In genomic region chr14:33991971-33992370, GRCm38 (mm10) we compare ENCODE assay signal across 41 mouse cellular contexts. TPM values are rescaled to one million over a fixed set of nuclear protein-coding genes. Genes with fewer than 3 reads are reported as not detected.
DNase-seq lines count a peak whose midpoint lies in the region; ATAC-seq and TF ChIP-seq lines count a peak whose summit lies in the region.
"Had no signal": no experiment of that assay in that cellular context is flagged by ENCODE, and none has a peak within 500 bp of the region (broad histone marks: within the 10 kb centered on the region; RNA-seq: fewer than 3 reads in every experiment).

No protein-coding gene starts in this region.

- H3K27ac ChIP-seq in cerebellum, adult 2 months (ENCODE audit: insufficient read depth, low read length), result no peak overlapping the region
- no peak overlapping the region for H3K27ac ChIP-seq in midbrain, embryonic 14.5 days (replicated peaks; ENCODE audit: low read depth, low read length)
- no peak overlapping the region for H3K27ac ChIP-seq in forebrain, embryonic 16.5 days (ENCODE audit: low read length)
- H3K27ac ChIP-seq: embryonic facial prominence, embryonic 10.5 days; embryonic facial prominence, embryonic 15.5 days; heart, adult 2 months; limb, embryonic 15.5 days; liver, embryonic 13.5 days had no signal

- peak; percentile 15 for DNase-seq in urinary bladder, adult 2 months (ENCODE audit: low spot score)
- no peak for DNase-seq in urinary bladder, postnatal 36 days (ENCODE audit: low spot score in 2 of 2)
- DNase-seq in cerebellum, adult 2 months, result peak; percentile 81 to 89
- DNase-seq in cerebellum, postnatal 14 days, result peak; percentile 83 to 89
- DNase-seq in midbrain, embryonic 14.5 days, result no peak
- no peak for DNase-seq in gastrocnemius, adult 8-10 months (ENCODE audit: low spot score in 2 of 2)
- DNase-seq: adrenal gland, postnatal 25 days; gastrocnemius, postnatal 36 days; heart, adult 2 months; heart, postnatal 14 days; kidney, adult 2 months; kidney, postnatal 4 days; layer of hippocampus, postnatal 36 days; left cerebral cortex, postnatal 4 days; liver, embryonic 13.5 days; lung, adult 18-20 months; lung, postnatal 14 days; right cerebral cortex, postnatal 25 days; spleen, adult 18-20 months; thymus, postnatal 4 days had no signal

- TF ChIP-seq CTCF in cerebellum, adult 2 months (IDR thresholded peaks at IDR 0.05; ENCODE audit: borderline replicate concordance, insufficient read depth, low read depth, low read length), result no peak

- no peak for TF ChIP-seq POLR2A in cerebellum, adult 2 months (IDR thresholded peaks at IDR 0.05; ENCODE audit: borderline replicate concordance, insufficient read depth, low read length)

- 16% methylated on average over 4 of the region's 4 CpGs for WGBS in cerebellum, adult 2 months
- WGBS in midbrain, embryonic 14.5 days, result 87% methylated on average over 4 of the region's 4 CpGs
- WGBS in forebrain, embryonic 16.5 days, result 87% methylated on average over 4 of the region's 4 CpGs

- H3K4me2 ChIP-seq in midbrain, embryonic 14.5 days (ENCODE audit: low read length), result no peak overlapping the region
- no peak overlapping the region for H3K4me2 ChIP-seq in forebrain, embryonic 16.5 days (ENCODE audit: low read length)
- H3K4me2 ChIP-seq: embryonic facial prominence, embryonic 15.5 days; limb, embryonic 15.5 days; liver, embryonic 13.5 days had no signal

- no peak overlapping the region for H3K4me3 ChIP-seq in cerebellum, adult 2 months (replicated peaks; ENCODE audit: insufficient read depth, low read depth, low read length)
- no peak overlapping the region for H3K4me3 ChIP-seq in midbrain, embryonic 14.5 days (replicated peaks; ENCODE audit: low read depth, low read length)
- H3K4me3 ChIP-seq in forebrain, embryonic 16.5 days (replicated peaks; ENCODE audit: low read length), result no peak overlapping the region
- H3K4me3 ChIP-seq: embryonic facial prominence, embryonic 10.5 days; embryonic facial prominence, embryonic 15.5 days; heart, adult 2 months; limb, embryonic 15.5 days; liver, embryonic 13.5 days had no signal

- no peak overlapping the region for H3K9ac ChIP-seq in midbrain, embryonic 14.5 days (replicated peaks; ENCODE audit: low read length)
- H3K9ac ChIP-seq in forebrain, embryonic 16.5 days (replicated peaks; ENCODE audit: low read depth, low read length), result no peak overlapping the region
- H3K9ac ChIP-seq: embryonic facial prominence, embryonic 15.5 days; limb, embryonic 15.5 days; liver, embryonic 13.5 days had no signal

- H3K36me3 ChIP-seq in midbrain, embryonic 14.5 days (ENCODE audit: control insufficient read depth, insufficient read depth, low read length), result no peaks in the 10 kb centered on the region
- H3K36me3 ChIP-seq in forebrain, embryonic 16.5 days (ENCODE audit: control insufficient read depth, insufficient read depth), result no peaks in the 10 kb centered on the region
- H3K36me3 ChIP-seq: embryonic facial prominence, embryonic 10.5 days; embryonic facial prominence, embryonic 15.5 days; limb, embryonic 15.5 days; liver, embryonic 13.5 days had no signal

- H3K4me1 ChIP-seq in cerebellum, adult 2 months (ENCODE audit: control insufficient read depth, insufficient read depth, low read length), result peaks cover 11% of the 10 kb centered on the region
- H3K4me1 ChIP-seq in midbrain, embryonic 14.5 days (ENCODE audit: control insufficient read depth, insufficient read depth, low read length), result no peaks in the 10 kb centered on the region
- no peaks in the 10 kb centered on the region for H3K4me1 ChIP-seq in forebrain, embryonic 16.5 days (replicated peaks; ENCODE audit: control insufficient read depth, insufficient read depth, low read length)
- H3K4me1 ChIP-seq: embryonic facial prominence, embryonic 15.5 days; limb, embryonic 15.5 days; liver, embryonic 13.5 days had no signal

- H3K9me3 ChIP-seq in midbrain, embryonic 14.5 days (ENCODE audit: control insufficient read depth, low read length), result no peaks in the 10 kb centered on the region
- H3K9me3 ChIP-seq in forebrain, embryonic 16.5 days (ENCODE audit: control insufficient read depth, low read length), result no peaks in the 10 kb centered on the region
- H3K9me3 ChIP-seq: embryonic facial prominence, embryonic 10.5 days; embryonic facial prominence, embryonic 15.5 days; limb, embryonic 15.5 days; liver, embryonic 13.5 days had no signal

- no peaks in the 10 kb centered on the region for H3K27me3 ChIP-seq in cerebellum, adult 2 months (ENCODE audit: control insufficient read depth, insufficient read depth, low read length)
- H3K27me3 ChIP-seq in midbrain, embryonic 14.5 days (ENCODE audit: control insufficient read depth, insufficient read depth, low read length), result no peaks in the 10 kb centered on the region
- no peaks in the 10 kb centered on the region for H3K27me3 ChIP-seq in forebrain, embryonic 16.5 days (replicated peaks; ENCODE audit: control insufficient read depth, insufficient read depth, low read length)
- H3K27me3 ChIP-seq: embryonic facial prominence, embryonic 15.5 days; limb, embryonic 15.5 days; liver, embryonic 13.5 days had no signal

- ATAC-seq in midbrain, embryonic 14.5 days (ENCODE audit: low FRiP score, low TSS enrichment), result no peak
- no peak for ATAC-seq in forebrain, embryonic 16.5 days
- ATAC-seq: CD4-positive, CD25-positive, alpha-beta regulatory T cell, adult 4 months; forebrain, embryonic 14.5 days; hindbrain, embryonic 16.5 days; midbrain, embryonic 16.5 days had no signal

RNA-seq across cellular contexts. Expression of gene Zfp488, which starts 13.4 kb away (rescaled TPM):
- polyA plus RNA-seq in urinary bladder, adult 2 months (2012; rRNA removed), result 0.44 and 0.46 TPM in 2 replicates
- 2.1 and 2.3 TPM in 2 replicates for polyA plus RNA-seq in cerebellum, adult 2 months (2012; rRNA removed)
- polyA plus RNA-seq in midbrain, embryonic 14.5 days (2014; fragmentation: Nextera tagmentation; extraction: Ambion mirVana), result 1.3 and 1.8 TPM in 2 replicates
- total RNA-seq in gastrocnemius, adult 8-10 months (2022), result under 1 TPM in 1 of 4 experiments, not detected in 3; 0.07 TPM
- polyA plus RNA-seq in forebrain, embryonic 16.5 days (2015; fragmentation: Nextera tagmentation; extraction: Ambion mirVana), result 0.15 and 0.20 TPM in 2 replicates
- total RNA-seq: adrenal gland, adult 18-20 months; gastrocnemius, adult 18-20 months; gastrocnemius, postnatal 36 days; heart, adult 2 months; heart, postnatal 14 days; neutrophil, adult 5-6 weeks had no signal
- polyA plus RNA-seq: CD4-positive, CD25-positive, alpha-beta regulatory T cell, adult 4 months; heart, adult 2 months; heart, embryonic 14.5 days; kidney, adult 2 months; kidney, embryonic 16.5 days; liver, embryonic 13.5 days; thymus, postnatal 0 days had no signal

RNA-seq across cellular contexts. Expression of gene Gm30083, which starts 23.0 kb away (rescaled TPM):
- polyA plus RNA-seq in urinary bladder, adult 2 months (2012; rRNA removed), result 0.32 and 0.38 TPM in 2 replicates
- polyA plus RNA-seq in cerebellum, adult 2 months (2012; rRNA removed), result not detected in 2 replicates
- not detected in 2 replicates for polyA plus RNA-seq in midbrain, embryonic 14.5 days (2014; fragmentation: Nextera tagmentation; extraction: Ambion mirVana)
- total RNA-seq in gastrocnemius, adult 8-10 months (2022), result not detected
- polyA plus RNA-seq in forebrain, embryonic 16.5 days (2015; fragmentation: Nextera tagmentation; extraction: Ambion mirVana), result not detected in 2 replicates
- total RNA-seq: adrenal gland, adult 18-20 months; adrenal gland, postnatal 25 days; gastrocnemius, adult 18-20 months; gastrocnemius, postnatal 36 days; heart, adult 2 months; heart, postnatal 14 days; layer of hippocampus, adult 8-10 months; layer of hippocampus, postnatal 36 days; left cerebral cortex, postnatal 4 days; neutrophil, adult 5-6 weeks had no signal
- polyA plus RNA-seq: brain, embryonic 14.5 days; CD4-positive, CD25-positive, alpha-beta regulatory T cell, adult 4 months; embryonic facial prominence, embryonic 10.5 days; embryonic facial prominence, embryonic 15.5 days; forebrain, embryonic 14.5 days; frontal cortex, adult 2 months; heart, adult 2 months; heart, embryonic 14.5 days; hindbrain, embryonic 11.5 days; hindbrain, embryonic 16.5 days; intestine, embryonic 14.5 days; kidney, adult 2 months; kidney, embryonic 16.5 days; limb, embryonic 15.5 days; liver, embryonic 13.5 days; midbrain, embryonic 16.5 days; neural tube, embryonic 11.5 days; stomach, embryonic 16.5 days; thymus, postnatal 0 days had no signal

RNA-seq across cellular contexts. Expression of gene Gm5460, which starts 24.6 kb away (rescaled TPM):
- 0.03 and 0.12 TPM in 2 replicates for polyA plus RNA-seq in urinary bladder, adult 2 months (2012; rRNA removed)
- polyA plus RNA-seq in cerebellum, adult 2 months (2012; rRNA removed), result not detected in 2 replicates
- not detected in 2 replicates for polyA plus RNA-seq in midbrain, embryonic 14.5 days (2014; fragmentation: Nextera tagmentation; extraction: Ambion mirVana)
- not detected for total RNA-seq in gastrocnemius, adult 8-10 months (2022)
- not detected in 2 replicates for polyA plus RNA-seq in forebrain, embryonic 16.5 days (2015; fragmentation: Nextera tagmentation; extraction: Ambion mirVana)
- total RNA-seq: adrenal gland, postnatal 25 days; gastrocnemius, adult 18-20 months; gastrocnemius, postnatal 36 days; heart, adult 2 months; heart, postnatal 14 days; layer of hippocampus, adult 8-10 months; layer of hippocampus, postnatal 36 days; left cerebral cortex, postnatal 4 days; neutrophil, adult 5-6 weeks had no signal
- polyA plus RNA-seq: brain, embryonic 14.5 days; CD4-positive, CD25-positive, alpha-beta regulatory T cell, adult 4 months; embryonic facial prominence, embryonic 10.5 days; embryonic facial prominence, embryonic 15.5 days; forebrain, embryonic 14.5 days; frontal cortex, adult 2 months; heart, adult 2 months; heart, embryonic 14.5 days; hindbrain, embryonic 11.5 days; hindbrain, embryonic 16.5 days; intestine, embryonic 14.5 days; kidney, adult 2 months; kidney, embryonic 16.5 days; limb, embryonic 15.5 days; liver, embryonic 13.5 days; midbrain, embryonic 16.5 days; neural tube, embryonic 11.5 days; stomach, embryonic 16.5 days; thymus, postnatal 0 days had no signal

RNA-seq across cellular contexts. Expression of gene Rbp3, which starts 38.2 kb away (rescaled TPM):
- not detected in 2 replicates for polyA plus RNA-seq in urinary bladder, adult 2 months (2012; rRNA removed)
- polyA plus RNA-seq in cerebellum, adult 2 months (2012; rRNA removed), result 0.05 TPM in 1 of 2 replicates, not detected in the other
- polyA plus RNA-seq in midbrain, embryonic 14.5 days (2014; fragmentation: Nextera tagmentation; extraction: Ambion mirVana), result not detected in 2 replicates
- total RNA-seq in gastrocnemius, adult 8-10 months (2022), result not detected
- not detected in 2 replicates for polyA plus RNA-seq in forebrain, embryonic 16.5 days (2015; fragmentation: Nextera tagmentation; extraction: Ambion mirVana)
- total RNA-seq: adrenal gland, adult 18-20 months; adrenal gland, postnatal 25 days; gastrocnemius, adult 18-20 months; gastrocnemius, postnatal 36 days; heart, adult 2 months; heart, postnatal 14 days; neutrophil, adult 5-6 weeks had no signal
- polyA plus RNA-seq: CD4-positive, CD25-positive, alpha-beta regulatory T cell, adult 4 months; embryonic facial prominence, embryonic 15.5 days; forebrain, embryonic 14.5 days; frontal cortex, adult 2 months; heart, adult 2 months; heart, embryonic 14.5 days; hindbrain, embryonic 11.5 days; intestine, embryonic 14.5 days; kidney, adult 2 months; kidney, embryonic 16.5 days; limb, embryonic 15.5 days; neural tube, embryonic 11.5 days; stomach, embryonic 16.5 days; thymus, postnatal 0 days had no signal

RNA-seq across cellular contexts. Expression of gene Gdf2, which starts 51.1 kb away (rescaled TPM):
- not detected in 2 replicates for polyA plus RNA-seq in urinary bladder, adult 2 months (2012; rRNA removed)
- 0.03 TPM in 1 of 2 replicates, not detected in the other for polyA plus RNA-seq in cerebellum, adult 2 months (2012; rRNA removed)
- polyA plus RNA-seq in midbrain, embryonic 14.5 days (2014; fragmentation: Nextera tagmentation; extraction: Ambion mirVana), result not detected in 2 replicates
- not detected for total RNA-seq in gastrocnemius, adult 8-10 months (2022)
- polyA plus RNA-seq in forebrain, embryonic 16.5 days (2015; fragmentation: Nextera tagmentation; extraction: Ambion mirVana), result not detected in 2 replicates
- total RNA-seq: adrenal gland, postnatal 25 days; gastrocnemius, adult 18-20 months; gastrocnemius, postnatal 36 days; layer of hippocampus, adult 8-10 months; layer of hippocampus, postnatal 36 days; left cerebral cortex, postnatal 4 days; neutrophil, adult 5-6 weeks had no signal
- polyA plus RNA-seq: brain, embryonic 14.5 days; CD4-positive, CD25-positive, alpha-beta regulatory T cell, adult 4 months; embryonic facial prominence, embryonic 10.5 days; embryonic facial prominence, embryonic 15.5 days; forebrain, embryonic 14.5 days; heart, embryonic 14.5 days; hindbrain, embryonic 11.5 days; kidney, adult 2 months; kidney, embryonic 16.5 days; limb, embryonic 15.5 days; midbrain, embryonic 16.5 days; thymus, postnatal 0 days had no signal

Comparison
In these comparisons a context has a peak if more than half of its experiments do, and no peak if none do; other contexts are left out.
1. DNase-seq: peak in urinary bladder, adult 2 months (single experiment), cerebellum, adult 2 months (2 of 2) and cerebellum, postnatal 14 days (2 of 2); none in urinary bladder, postnatal 36 days (0 of 2), midbrain, embryonic 14.5 days (single experiment) and gastrocnemius, adult 8-10 months (0 of 2).